Mouse (Mus musculus) megakaryocyte, adult 5-6 weeks (primary cell): ENCODE data around the gene Etl4. TPM values are rescaled to one million over a fixed set of nuclear protein-coding genes. Genes with fewer than 3 reads are reported as not detected.
"Not testable (repeated sequence)": the region's sequence is repeated elsewhere in the genome, so short reads cannot be mapped to it uniquely, and the experiment has no call there.

ENCODE experiments used
- ATAC-seq: 2 replicates; pipeline ENCODE4 v1.8.0; 2016; ENCODE audit warnings: mild to moderate bottlenecking, inconsistent platforms; ENCODE audit not compliant: poor library complexity, severe bottlenecking
- total RNA-seq, 2 experiments: library from RNA; stranded (forward) in 1 of 2; stranded (reverse) in 1 of 2; fragments of 153-499, 151-499 nt in 1 of 2; fragments of 221-1000, 200-1000 nt in 1 of 2; gene quantifications; 2 replicates each; pipeline versions ENCODE4 v1.2.3 to v1.2.4; 2015 to 2017

The Etl4 gene
- total RNA-seq, 2 experiments from 2014 or later = 0.15 to 1.6 TPM

DNA sequence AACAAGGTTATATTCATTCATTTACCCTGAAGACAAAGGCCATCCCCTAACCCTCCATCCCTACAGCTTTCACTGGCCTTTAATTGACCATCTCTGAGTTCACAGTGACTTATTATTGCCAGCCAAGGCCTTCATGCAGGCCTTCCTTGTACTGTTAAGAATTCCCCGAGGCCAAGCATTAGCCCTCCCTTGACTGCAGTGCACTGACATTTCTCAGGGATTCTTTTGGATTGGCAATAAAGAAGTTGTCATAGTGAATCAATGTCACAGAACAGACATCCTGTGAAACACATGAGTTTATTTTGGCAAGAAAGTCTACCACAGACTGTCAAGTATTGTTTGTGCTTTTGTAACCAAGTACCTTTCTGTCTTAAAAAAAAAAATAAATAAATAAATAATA lies 257.5 kb downstream of the Etl4 start:
- no peak for ATAC-seq

DNA sequence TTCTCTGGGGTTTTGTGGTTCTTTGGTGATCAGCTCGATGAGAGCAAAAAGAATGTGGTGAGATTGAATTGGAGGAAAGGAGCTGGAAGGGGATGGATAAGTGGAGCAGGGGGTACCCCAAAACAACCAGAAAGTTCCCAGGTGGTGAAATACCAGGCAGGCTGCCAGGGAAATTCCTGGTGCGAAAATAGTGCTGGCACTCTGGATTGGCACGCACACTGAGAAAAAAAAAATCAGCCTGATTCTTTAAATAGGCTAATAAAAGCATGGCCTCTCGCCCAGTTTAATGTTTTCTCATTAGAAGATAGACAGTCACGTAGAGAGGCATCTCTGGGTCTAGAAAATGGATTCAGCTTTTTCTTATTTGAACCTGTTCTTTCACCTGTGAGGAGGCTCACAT lies 258.0 kb downstream of the Etl4 start:
- ATAC-seq = no peak

DNA sequence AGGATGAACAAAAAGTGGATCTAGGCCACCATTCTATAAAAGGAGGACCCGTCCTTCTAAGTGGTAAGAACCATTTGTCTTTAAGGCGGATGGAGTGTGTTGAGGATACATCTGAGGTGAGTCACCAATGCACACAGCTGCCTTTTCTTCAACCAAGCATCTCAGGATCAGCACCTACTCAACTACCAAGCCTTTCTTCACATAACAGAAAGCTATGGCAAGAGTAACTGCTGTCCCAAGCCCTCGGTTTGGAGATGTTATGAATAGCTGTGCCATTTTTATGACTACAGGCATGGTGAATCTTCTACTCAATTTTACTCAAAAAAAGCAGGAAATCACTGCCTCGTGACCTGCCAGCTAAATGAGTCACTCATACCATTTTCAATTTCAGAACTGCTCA lies 258.6 kb downstream of the Etl4 start:
- ATAC-seq = no peak

DNA sequence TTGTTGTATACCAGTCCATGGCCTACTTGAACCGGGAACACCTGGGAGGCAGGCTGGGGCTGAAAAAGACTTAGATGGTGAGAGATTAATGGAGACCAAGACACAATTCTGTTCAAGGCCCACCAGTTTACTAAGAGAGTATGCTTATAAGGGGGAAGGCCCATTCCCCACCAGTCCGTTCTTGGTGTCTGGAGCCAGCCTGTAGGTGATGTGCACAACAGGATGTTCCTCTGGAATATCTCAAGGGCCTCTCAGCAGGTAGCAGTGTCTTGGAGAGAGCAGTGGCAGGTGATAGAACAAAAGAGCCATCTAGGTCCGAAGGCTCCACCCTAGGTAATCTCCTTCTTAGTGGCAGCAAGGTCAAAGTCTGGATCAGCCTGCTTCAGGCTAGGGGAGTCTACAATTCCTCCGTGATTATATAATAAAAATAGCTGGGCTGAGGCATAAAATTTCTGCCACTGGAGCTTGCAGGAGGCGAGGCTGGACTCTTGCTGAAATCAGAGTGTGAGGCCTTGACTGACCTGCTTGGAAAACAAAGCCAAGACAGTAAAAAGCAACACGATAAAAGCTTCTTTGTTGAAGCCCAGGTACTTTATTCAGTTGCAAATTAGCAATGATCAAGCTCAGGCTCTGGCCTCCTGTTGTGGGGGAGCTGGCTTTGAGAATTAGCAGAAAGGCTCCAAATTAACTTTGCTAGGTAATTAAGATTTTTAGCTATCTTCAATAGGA lies 267.0 kb downstream of the Etl4 start:
- not testable (repeated sequence) for ATAC-seq

DNA sequence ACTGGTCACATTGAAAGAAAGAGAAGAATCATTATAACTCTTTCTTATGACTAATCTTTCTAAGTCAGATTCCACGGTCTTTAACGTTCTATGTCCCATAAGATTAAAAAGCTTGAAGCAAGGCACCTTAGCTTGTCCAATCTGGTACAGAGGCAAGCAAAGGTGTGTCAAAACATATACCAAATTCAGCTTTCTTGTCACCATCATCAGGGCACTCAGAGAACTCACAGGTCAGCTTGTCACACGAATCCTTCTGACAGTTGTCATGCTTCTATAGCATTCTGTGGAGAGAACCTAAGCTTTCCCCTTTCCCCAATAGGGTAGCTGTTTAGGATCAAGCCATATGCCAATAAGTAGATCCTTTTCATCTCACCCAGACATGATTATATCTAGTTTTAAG lies 267.7 kb downstream of the Etl4 start:
- not testable (repeated sequence) for ATAC-seq

DNA sequence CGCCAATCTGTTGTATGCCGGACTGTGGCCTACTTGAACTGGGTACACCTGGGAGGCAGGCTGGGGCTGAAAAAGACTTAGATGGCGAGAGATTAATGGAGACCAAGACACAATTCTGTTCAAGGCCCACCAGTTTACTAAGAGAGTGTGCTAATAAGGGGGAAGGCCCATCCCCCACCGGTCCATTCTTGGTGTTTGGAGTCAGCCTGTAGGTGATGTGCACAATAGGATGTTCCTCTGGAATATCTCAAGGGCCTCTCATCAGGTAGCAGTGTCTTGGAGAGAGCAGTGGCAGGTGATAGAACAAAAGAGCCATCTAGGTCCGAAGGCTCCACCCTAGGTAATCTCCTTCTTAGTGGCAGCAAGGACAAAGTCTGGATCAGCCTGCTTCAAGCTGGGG lies 271.0 kb downstream of the Etl4 start:
- not testable (repeated sequence) for ATAC-seq

DNA sequence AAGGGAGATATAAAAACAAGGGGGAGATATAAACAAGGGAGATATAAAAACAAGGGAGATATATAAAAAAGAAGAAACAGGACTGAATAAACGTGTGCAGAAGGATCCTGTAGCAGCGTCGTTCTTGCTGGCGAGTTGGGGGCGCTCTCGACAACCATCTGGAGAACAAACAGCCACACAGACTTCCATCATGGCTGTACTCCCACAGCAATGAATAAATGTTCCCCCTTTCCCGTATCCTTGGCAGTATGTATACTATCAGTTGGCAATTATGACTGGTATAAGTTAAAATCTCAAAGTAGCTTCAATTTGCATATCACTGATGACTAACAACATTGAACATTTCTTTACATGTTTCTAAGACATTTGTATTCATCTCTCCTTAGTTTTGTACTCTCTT lies 277.6 kb downstream of the Etl4 start:
- not testable (repeated sequence) for ATAC-seq

DNA sequence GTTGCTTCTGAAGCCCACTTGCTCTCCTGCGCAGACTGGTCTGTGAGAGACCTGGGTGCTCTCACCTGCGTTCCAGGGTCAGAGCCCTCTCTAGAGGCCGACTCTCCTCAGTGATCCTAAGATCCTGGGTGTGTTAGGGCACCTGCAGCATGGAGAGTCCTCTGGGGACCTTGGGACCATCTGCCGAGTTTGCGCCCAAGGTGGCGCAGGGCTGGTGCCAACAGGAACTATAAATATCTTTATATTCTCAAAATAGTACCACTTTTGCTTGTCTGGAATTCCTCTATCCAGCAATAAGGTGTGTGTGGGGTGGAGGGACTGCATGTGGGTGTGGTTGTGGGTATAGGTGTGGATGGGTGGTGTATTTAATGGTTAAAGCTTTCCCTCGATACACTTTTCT lies 293.4 kb downstream of the Etl4 start:
- no peak for ATAC-seq

DNA sequence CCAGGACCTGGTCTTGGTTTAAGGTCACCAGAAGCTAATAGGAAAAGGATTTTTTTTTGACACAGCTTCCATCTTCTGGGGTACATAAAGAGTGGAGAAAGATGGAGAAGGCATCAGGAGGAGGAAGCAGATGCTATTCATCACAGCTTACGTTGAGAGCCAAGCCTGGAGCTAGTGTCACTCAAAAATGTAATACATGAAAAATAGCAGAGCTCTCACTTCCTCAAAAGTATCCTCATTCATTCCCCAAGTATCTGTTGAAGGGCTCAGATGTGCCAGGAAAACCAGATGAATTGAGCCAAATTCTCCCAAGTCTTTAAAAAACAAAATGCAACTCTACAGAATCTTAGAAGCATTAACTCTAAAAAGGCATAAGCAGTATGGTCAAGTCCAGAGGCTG lies 297.1 kb downstream of the Etl4 start:
- no peak for ATAC-seq

DNA sequence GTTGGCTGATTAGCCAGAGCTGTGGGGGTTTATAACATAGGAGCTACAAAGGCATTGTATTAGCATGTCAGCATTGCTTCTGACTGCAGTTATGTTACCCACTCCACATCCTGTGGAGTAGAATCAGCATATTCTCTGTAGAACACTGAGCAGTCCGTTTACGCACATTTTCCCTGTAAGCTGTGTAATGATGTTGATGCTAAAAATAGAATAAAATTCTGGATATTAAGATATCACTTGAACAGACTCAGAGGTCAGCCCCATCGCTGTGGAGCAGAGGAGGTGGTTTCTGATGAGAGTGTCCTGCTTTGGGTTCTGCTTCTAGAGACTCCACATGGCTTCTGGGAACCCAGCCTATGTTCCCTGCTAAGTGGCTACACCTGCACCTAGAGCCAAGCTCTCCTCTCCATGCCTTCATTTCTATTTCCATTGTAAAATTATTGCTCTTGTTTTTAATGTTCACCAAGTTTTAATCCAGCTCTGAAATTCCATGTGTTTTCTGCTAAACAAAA lies 299.2 kb downstream of the Etl4 start:
- ATAC-seq = no peak

DNA sequence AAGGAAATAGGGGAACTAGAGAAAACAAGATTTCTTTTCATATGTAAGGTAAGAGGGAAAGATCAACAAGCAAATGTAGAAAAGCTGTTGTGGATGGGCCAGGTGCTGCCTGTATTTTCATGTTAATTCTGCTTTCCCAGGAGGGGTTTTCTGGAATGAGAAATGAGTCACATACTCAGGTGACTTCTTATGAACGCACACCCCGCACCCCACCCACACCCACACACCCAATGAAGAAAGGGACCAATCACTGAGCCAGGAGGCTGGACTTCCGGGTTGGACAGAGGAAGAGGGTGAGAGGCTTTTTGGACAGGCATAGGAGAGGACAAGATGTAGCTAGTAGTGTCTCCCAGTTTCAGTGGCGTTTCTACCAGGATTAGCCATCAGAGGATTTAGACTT lies 299.8 kb downstream of the Etl4 start:
- ATAC-seq = no peak

DNA sequence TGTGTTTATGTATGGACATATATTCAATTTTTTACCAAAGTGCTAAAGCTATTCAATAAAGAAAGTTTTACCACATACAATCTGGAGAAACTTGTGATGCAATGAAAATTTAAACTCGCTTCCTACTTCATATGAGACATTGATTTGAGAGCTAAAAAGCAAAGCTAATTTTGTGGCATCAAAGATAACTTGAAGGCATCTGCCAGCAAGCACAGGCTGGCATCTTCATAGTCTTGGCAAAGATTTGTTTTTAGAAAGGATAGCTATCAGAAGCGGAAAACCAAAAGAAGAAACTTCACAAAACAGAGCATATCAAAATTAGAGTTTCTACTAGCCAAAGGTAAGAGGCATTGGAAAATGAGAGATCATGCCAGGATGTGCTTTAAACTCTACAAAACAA lies 306.7 kb downstream of the Etl4 start:
- ATAC-seq = no peak

DNA sequence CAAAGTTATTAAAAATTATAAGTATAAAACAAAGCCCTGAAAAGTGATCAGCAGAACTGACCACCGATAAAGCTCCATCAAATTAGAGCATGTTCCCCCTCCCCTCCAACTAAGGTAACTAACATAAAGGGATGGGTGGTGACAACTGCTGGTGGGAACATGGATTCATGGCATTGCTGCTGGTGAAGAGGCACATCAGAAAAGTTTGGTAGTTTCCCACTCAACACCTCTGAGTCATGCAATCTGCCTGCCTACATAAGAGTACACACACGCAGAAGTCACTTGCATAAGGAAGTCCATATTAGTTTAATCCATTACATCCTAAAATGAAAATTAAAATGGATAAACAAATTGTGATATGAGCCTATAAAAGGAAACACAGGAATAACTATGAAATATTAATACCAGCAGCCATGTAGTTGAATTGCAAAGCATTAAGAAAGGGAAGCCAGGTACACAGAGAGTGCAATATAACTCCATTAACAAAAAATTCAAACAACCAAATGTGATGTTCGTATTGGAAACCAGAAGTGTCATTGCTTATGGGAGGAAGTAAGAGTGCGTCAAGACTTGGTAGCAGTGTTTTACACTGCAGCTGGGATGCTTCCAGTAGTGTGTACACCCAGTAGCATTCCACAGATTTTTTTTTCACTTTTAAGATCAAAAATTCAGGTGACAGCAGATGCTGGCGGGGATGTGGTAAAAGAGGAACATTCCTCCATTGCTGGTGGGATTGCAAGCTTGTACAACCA lies 307.3 kb downstream of the Etl4 start:
- no peak for ATAC-seq

DNA sequence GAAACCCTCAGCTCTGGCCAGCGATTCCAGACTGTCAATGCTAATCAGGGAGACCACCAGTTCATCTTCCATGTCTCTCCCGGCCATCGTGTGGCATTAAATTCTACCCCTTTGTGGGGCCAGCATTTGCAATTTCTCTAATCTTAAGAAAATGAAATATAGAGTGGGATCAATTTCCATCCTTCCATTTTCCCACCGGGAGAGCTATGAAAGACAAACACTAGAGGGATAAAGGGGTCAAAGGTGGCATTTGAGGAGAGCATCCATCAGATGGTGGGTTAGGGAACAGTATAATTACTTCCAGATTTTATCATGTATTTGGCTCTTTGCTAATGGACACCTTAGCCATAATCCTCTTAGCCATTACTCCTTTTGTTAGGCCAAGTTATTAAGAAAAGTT lies 321.8 kb downstream of the Etl4 start:
- ATAC-seq = no peak

DNA sequence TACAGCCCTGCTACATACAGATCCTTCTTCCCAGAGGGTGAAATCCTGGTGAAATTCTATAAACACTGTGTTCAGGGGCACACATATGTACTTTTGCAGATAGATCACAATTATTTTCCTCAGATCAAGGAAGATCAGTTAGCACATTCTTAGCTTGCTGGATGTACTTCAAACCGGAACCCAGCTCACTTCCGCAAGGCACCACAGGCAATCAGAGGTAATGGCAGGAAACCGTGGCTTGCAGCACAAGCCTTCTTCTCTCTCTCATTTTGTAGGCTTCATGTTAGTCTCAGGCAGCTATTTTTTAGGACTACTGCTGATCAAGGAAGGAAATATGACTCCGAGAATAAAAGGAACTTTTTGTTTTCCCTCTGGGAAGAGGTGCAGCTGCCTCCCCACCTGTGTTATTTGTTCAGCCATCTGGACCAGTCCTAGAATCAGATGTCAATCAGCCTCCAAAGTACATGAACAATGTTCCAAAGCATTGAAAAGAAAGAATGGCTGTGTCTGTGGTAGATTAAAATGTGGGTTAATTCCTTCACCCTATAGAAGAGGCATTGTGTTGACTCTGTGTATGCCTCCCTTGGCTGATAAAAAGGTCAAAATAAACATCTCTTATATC lies 338.6 kb downstream of the Etl4 start:
- ATAC-seq = no peak

DNA sequence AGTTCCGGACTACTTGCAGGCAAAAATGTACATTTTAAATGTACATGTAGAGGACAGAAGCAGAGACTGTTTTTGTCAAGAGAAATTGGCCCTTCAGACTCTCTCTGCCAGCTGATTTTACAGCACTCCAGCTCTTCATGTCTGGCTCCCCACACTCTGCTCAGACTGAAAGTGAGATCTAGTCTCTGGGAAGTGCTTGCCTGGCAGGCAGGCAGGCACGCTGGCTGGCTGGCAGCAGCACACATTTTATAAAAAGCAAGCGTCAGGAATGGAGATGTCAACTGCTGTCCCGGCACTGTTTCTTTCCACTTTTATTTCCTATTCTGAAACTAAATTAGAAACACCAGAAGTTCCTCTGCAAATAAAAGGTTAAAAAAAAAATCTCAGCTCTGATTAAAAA lies 339.8 kb downstream of the Etl4 start:
- no peak for ATAC-seq

DNA sequence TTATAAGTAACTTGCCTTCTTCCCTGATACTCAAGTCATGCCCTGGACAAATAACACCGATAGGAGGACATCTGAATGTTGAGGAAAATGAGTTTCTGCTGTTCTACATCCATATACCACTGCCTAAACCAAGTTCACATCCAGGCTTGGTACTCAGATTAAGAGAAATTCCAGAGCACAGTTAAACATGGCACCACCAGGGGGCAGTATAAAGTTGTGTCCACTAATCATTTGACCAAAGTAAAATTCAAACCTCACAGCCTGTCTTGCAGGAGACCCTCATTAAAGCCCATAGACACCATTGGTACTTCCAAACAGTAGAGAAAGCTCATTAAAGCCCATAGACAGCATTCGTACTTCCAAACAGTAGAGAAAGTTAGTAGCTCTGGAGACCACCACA lies 366.5 kb downstream of the Etl4 start:
- ATAC-seq = no peak

DNA sequence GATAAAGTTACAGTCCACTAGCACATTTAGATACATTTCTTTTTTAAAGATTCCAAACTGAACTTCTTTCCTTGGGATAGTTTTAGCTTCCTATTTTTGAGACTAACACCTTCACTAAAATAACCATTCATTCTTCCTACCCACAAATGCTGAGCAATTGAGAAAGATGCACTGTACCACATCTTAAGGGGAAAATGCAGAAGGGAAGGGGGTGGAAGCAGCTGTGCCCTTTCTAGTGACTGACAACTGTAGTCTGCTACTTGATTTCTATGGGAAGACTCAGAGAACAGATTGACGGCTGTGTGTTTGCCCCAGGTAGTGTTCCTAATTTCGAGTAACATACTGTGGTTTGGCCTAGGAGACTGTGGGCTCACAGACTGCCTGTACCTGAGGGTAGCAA lies 372.3 kb downstream of the Etl4 start:
- ATAC-seq = no peak

DNA sequence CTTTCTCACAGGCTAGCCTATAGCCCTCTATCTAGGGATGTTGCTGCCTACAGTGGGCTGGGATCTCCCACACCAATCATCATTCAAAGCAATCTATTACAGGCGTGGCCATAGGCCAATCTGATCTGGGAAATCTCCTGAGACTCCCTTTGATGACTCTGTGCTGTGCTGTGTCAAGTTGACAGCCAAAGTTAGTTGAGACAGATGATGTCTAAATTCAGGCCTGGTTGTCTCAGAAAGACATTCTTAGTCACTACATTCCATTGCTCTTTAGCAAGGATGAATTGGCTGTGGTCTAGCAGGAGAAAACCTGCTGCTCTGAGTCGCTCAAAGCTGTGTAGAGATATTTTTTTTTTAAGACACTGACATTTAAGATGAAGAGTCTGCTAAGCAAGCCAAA lies 374.8 kb downstream of the Etl4 start:
- ATAC-seq = no peak

DNA sequence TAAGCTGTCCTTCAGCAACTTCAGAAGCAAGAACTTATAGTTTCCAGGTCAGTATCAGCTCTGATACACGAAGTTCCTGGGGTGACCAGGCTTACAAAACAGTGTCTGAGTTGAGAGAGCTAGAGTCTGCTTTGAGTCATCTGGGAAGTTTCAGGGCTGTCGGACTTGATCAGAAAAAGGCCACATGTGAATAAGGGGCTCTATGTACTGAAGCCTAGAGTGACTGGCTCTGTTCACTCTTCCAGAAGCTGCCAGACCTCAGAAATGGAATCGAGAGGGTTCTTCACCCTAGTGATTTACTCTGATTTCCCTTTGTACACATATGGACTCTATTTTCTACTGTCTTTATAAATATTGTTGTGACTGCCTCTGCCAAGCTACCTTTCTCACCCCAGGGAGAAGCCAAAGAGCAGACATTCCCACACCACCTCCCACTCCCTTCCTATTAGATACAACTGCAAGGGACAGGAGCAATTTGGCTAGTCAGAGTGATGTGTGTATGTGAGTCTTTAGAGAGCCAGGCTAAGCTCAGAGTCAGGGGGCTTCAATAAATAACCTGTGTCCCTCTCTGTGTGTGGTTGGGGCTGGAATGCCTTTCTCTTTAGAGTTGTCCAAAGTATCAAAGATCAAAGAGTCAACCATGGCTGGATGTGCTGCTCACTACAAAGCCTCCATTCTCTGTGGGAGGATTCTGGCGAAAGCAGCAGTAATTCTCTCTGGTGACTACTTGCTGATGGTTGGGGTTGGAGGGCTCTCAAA lies 381.6 kb downstream of the Etl4 start:
- ATAC-seq = no peak

DNA sequence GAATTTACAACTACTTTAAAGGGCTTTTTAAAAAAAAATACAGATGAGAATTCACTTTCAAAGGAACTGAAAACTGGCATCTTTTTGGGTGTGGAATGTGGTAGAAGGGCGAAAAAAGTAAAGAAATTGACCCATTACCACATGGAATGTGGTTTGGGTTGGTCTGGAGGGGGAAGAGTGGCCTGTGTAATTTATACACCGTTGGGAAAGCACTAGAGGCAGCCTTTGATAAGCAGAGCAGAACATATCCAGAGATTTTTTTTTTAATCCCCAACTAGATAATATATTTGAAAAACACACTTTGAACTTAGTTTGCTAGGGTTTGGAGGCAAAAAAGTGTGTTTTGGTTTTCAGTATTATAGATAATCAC lies 382.1 kb downstream of the Etl4 start:
- ATAC-seq = no peak
